ENCODE assay signal across 10 mouse cellular contexts in the genomic region with DNA sequence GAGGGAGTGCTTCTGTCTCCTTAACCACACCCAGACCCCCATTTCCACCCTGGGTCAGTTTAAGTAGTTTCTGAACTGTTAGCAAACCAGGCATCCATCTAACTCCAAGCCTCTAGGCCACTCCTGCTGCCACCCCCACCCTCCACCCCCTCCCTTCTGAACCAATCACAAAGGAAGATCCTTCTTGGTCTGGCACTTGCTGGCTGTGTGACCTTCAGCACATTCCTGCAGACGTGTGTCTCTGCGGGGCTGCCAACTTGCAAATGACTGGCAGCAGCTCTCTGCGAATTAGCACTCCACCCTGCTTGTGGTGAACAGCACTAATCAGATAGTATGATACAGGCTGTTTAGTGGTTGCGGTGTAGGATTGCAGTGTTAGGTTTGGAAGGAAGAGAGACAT. TPM values are rescaled to one million over a fixed set of nuclear protein-coding genes. Genes with fewer than 3 reads are reported as not detected.
A peak's percentile ranks its signal among the peaks of the same experiment; 100 is the strongest.
DNase-seq lines count a peak whose midpoint lies in the region; ATAC-seq lines count a peak whose summit lies in the region.
"Had no signal": no experiment of that assay in that cellular context is flagged by ENCODE, and none has a peak within 500 bp of the region (broad histone marks: within the 10 kb centered on the region; RNA-seq: fewer than 3 reads in every experiment).

No protein-coding gene starts in this region.

- H3K4me2 ChIP-seq in forebrain, embryonic 11.5 days (ENCODE audit: low read depth, low read length, severe bottlenecking) = no peak overlapping the region
- no peak overlapping the region for H3K4me2 ChIP-seq in forebrain, embryonic 12.5 days
- H3K4me2 ChIP-seq in midbrain, embryonic 13.5 days (replicated peaks) = no peak overlapping the region
- no peak overlapping the region for H3K4me2 ChIP-seq in midbrain, embryonic 16.5 days (ENCODE audit: low read length)
- H3K4me2 ChIP-seq in forebrain, embryonic 16.5 days (ENCODE audit: low read length) = no peak overlapping the region
- H3K4me2 ChIP-seq: liver, embryonic 13.5 days had no signal

- no peak for DNase-seq in forebrain, embryonic 11.5 days (ENCODE audit: low spot score)
- DNase-seq in mesoderm, embryonic 11.5 days (ENCODE audit: low read depth, low spot score) = peak; percentile 33
- no peak for DNase-seq in spleen, adult 12 weeks (ENCODE audit: low spot score)
- no peak for DNase-seq in thymus, postnatal 14 days
- DNase-seq: liver, embryonic 13.5 days had no signal

- no peaks in the 10 kb centered on the region for H3K9me3 ChIP-seq in forebrain, embryonic 11.5 days (ENCODE audit: control insufficient read depth, low read length)
- no peaks in the 10 kb centered on the region for H3K9me3 ChIP-seq in forebrain, embryonic 12.5 days
- no peaks in the 10 kb centered on the region for H3K9me3 ChIP-seq in midbrain, embryonic 13.5 days
- H3K9me3 ChIP-seq in midbrain, embryonic 16.5 days (replicated peaks; ENCODE audit: control insufficient read depth, low read length, poor library complexity, severe bottlenecking) = no peaks in the 10 kb centered on the region
- H3K9me3 ChIP-seq in forebrain, embryonic 16.5 days (ENCODE audit: control insufficient read depth, low read length) = no peaks in the 10 kb centered on the region
- H3K9me3 ChIP-seq: liver, embryonic 13.5 days had no signal

- no peaks in the 10 kb centered on the region for H3K27me3 ChIP-seq in forebrain, embryonic 11.5 days (ENCODE audit: control insufficient read depth, insufficient read depth, low read length)
- H3K27me3 ChIP-seq in forebrain, embryonic 12.5 days = no peaks in the 10 kb centered on the region
- no peaks in the 10 kb centered on the region for H3K27me3 ChIP-seq in midbrain, embryonic 13.5 days
- H3K27me3 ChIP-seq in midbrain, embryonic 16.5 days (ENCODE audit: control insufficient read depth, insufficient read depth, low read depth, low read length) = no peaks in the 10 kb centered on the region
- no peaks in the 10 kb centered on the region for H3K27me3 ChIP-seq in forebrain, embryonic 16.5 days (replicated peaks; ENCODE audit: control insufficient read depth, insufficient read depth, low read length)
- H3K27me3 ChIP-seq: CH12.LX had no signal

- ATAC-seq in forebrain, embryonic 11.5 days (replicated peaks; ENCODE audit: low FRiP score) = 0 out of 2 replicates have a peak, but pooled peaks have one; percentile 24
- ATAC-seq in forebrain, embryonic 12.5 days (ENCODE audit: low FRiP score) = no peak
- peak; percentile 50; the same call in 1 of the 2 replicates for ATAC-seq in midbrain, embryonic 13.5 days
- ATAC-seq in midbrain, embryonic 16.5 days = no peak
- ATAC-seq in forebrain, embryonic 16.5 days = peak; percentile 51; the same call in 1 of the 2 replicates

- 24% methylated on average over 4 of the region's 4 CpGs for WGBS in forebrain, embryonic 11.5 days
- 22% methylated on average over 4 of the region's 4 CpGs for WGBS in forebrain, embryonic 12.5 days
- 25% methylated on average over 4 of the region's 4 CpGs for WGBS in midbrain, embryonic 13.5 days
- 17% methylated on average over 4 of the region's 4 CpGs for WGBS in midbrain, embryonic 16.5 days
- whole genome bisulfite sequencing in forebrain, embryonic 16.5 days = 17% methylated on average over 4 of the region's 4 CpGs

- no peak overlapping the region for H3K4me3 ChIP-seq in forebrain, embryonic 11.5 days (ENCODE audit: low read depth, low read length)
- no peak overlapping the region for H3K4me3 ChIP-seq in forebrain, embryonic 12.5 days (replicated peaks)
- H3K4me3 ChIP-seq in midbrain, embryonic 13.5 days (replicated peaks) = no peak overlapping the region
- H3K4me3 ChIP-seq in midbrain, embryonic 16.5 days (ENCODE audit: low read depth, low read length) = no peak overlapping the region
- H3K4me3 ChIP-seq in forebrain, embryonic 16.5 days (replicated peaks; ENCODE audit: low read length) = no peak overlapping the region
- H3K4me3 ChIP-seq: liver, embryonic 13.5 days had no signal

- H3K27ac ChIP-seq in forebrain, embryonic 11.5 days (ENCODE audit: low read depth, low read length) = no peak overlapping the region
- H3K27ac ChIP-seq in forebrain, embryonic 12.5 days = no peak overlapping the region
- no peak overlapping the region for H3K27ac ChIP-seq in midbrain, embryonic 13.5 days
- no peak overlapping the region for H3K27ac ChIP-seq in midbrain, embryonic 16.5 days (ENCODE audit: low read length)
- no peak overlapping the region for H3K27ac ChIP-seq in forebrain, embryonic 16.5 days (ENCODE audit: low read length)
- H3K27ac ChIP-seq: liver, embryonic 13.5 days had no signal

- no peaks in the 10 kb centered on the region for H3K36me3 ChIP-seq in forebrain, embryonic 11.5 days (ENCODE audit: control insufficient read depth, insufficient read depth, low read length)
- H3K36me3 ChIP-seq in forebrain, embryonic 12.5 days (replicated peaks) = no peaks in the 10 kb centered on the region
- no peaks in the 10 kb centered on the region for H3K36me3 ChIP-seq in midbrain, embryonic 13.5 days
- H3K36me3 ChIP-seq in midbrain, embryonic 16.5 days (ENCODE audit: control insufficient read depth, insufficient read depth, low read length) = no peaks in the 10 kb centered on the region
- no peaks in the 10 kb centered on the region for H3K36me3 ChIP-seq in forebrain, embryonic 16.5 days (ENCODE audit: control insufficient read depth, insufficient read depth)
- H3K36me3 ChIP-seq: liver, embryonic 13.5 days had no signal

- H3K9ac ChIP-seq in forebrain, embryonic 11.5 days (ENCODE audit: low read length) = no peak overlapping the region
- H3K9ac ChIP-seq in forebrain, embryonic 12.5 days = no peak overlapping the region
- no peak overlapping the region for H3K9ac ChIP-seq in midbrain, embryonic 13.5 days (replicated peaks)
- H3K9ac ChIP-seq in midbrain, embryonic 16.5 days (ENCODE audit: low read depth, low read length) = no peak overlapping the region
- H3K9ac ChIP-seq in forebrain, embryonic 16.5 days (replicated peaks; ENCODE audit: low read depth, low read length) = no peak overlapping the region
- H3K9ac ChIP-seq: liver, embryonic 13.5 days had no signal

- peaks cover 3% of the 10 kb centered on the region; the same call in 1 of the 2 replicates for H3K4me1 ChIP-seq in forebrain, embryonic 11.5 days (replicated peaks; ENCODE audit: control insufficient read depth, insufficient read depth, low read length)
- peaks cover 17% of the 10 kb centered on the region for H3K4me1 ChIP-seq in forebrain, embryonic 12.5 days
- peaks cover 13% of the 10 kb centered on the region for H3K4me1 ChIP-seq in midbrain, embryonic 13.5 days (replicated peaks)
- peaks cover 9% of the 10 kb centered on the region; the same call in 1 of the 2 replicates for H3K4me1 ChIP-seq in midbrain, embryonic 16.5 days (ENCODE audit: control insufficient read depth, insufficient read depth, low read length)
- peaks cover 16% of the 10 kb centered on the region for H3K4me1 ChIP-seq in forebrain, embryonic 16.5 days (replicated peaks; ENCODE audit: control insufficient read depth, insufficient read depth, low read length)

RNA-seq across cellular contexts. Expression of a gene that starts 18.1 kb away (rescaled TPM):
- 16.0 and 16.5 TPM in 2 replicates for polyA plus RNA-seq in forebrain, embryonic 11.5 days (2014; fragmentation: Nextera tagmentation; extraction: Ambion mirVana)
- 12.8 and 15.0 TPM in 2 replicates for polyA plus RNA-seq in forebrain, embryonic 12.5 days (2016; fragmentation: Nextera tagmentation; extraction: Ambion mirVana)
- polyA plus RNA-seq in midbrain, embryonic 13.5 days (2015; fragmentation: Nextera tagmentation; extraction: Ambion mirVana) = 18.6 and 19.3 TPM in 2 replicates
- 21.3 and 25.0 TPM in 2 replicates for polyA plus RNA-seq in midbrain, embryonic 16.5 days (2015; fragmentation: Nextera tagmentation; extraction: Ambion mirVana)
- polyA plus RNA-seq in forebrain, embryonic 16.5 days (2015; fragmentation: Nextera tagmentation; extraction: Ambion mirVana) = 15.3 and 19.9 TPM in 2 replicates

RNA-seq across cellular contexts. Expression of a gene that starts 36.7 kb away (rescaled TPM):
- polyA plus RNA-seq in forebrain, embryonic 11.5 days (2014; fragmentation: Nextera tagmentation; extraction: Ambion mirVana) = not detected in 2 replicates
- 0.13 and 0.18 TPM in 2 replicates for polyA plus RNA-seq in forebrain, embryonic 12.5 days (2016; fragmentation: Nextera tagmentation; extraction: Ambion mirVana)
- polyA plus RNA-seq in midbrain, embryonic 13.5 days (2015; fragmentation: Nextera tagmentation; extraction: Ambion mirVana) = 0.14 TPM in 1 of 2 replicates, not detected in the other
- polyA plus RNA-seq in midbrain, embryonic 16.5 days (2015; fragmentation: Nextera tagmentation; extraction: Ambion mirVana) = 0.51 and 0.56 TPM in 2 replicates
- polyA plus RNA-seq in forebrain, embryonic 16.5 days (2015; fragmentation: Nextera tagmentation; extraction: Ambion mirVana) = 0.21 and 0.48 TPM in 2 replicates
- polyA plus RNA-seq: liver, embryonic 13.5 days had no signal

Comparison
In these comparisons a context has a peak if more than half of its experiments do, and no peak if none do; other contexts are left out.
1. ATAC-seq: peak in forebrain, embryonic 11.5 days (single experiment), midbrain, embryonic 13.5 days (single experiment) and forebrain, embryonic 16.5 days (single experiment); none in forebrain, embryonic 12.5 days (single experiment) and midbrain, embryonic 16.5 days (single experiment).